Mouse (Mus musculus) telencephalon, adult 2 months (tissue): Measurements from ENCODE around the gene Fdxacb1.

Experiments
- DNase-seq: peaks from one replicate; pipeline ENCODE4 v3.0.0-alpha.2; 2011; ENCODE audit warnings: low read depth, low spot score

Gene Fdxacb1

DNA sequence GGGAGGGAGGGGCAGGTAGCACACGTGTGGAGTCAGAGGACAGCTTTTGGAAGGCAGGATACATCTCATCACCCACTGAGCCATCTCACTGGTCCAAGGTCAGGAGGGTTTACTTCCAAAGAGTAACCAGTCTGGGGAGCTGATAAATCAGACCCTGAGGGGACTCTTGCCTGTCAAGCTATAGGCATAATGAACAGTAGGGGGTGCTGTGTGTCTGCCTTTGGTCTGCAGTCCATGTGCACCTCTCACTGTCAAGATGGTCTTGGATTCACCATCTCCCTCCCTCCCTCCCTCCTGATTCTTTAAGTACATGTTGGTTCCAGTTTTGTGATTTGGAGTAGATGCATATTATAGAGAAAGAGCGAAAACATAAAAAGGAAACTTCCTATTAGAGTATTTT lies 32.9 kb downstream of the Fdxacb1 start:
- DNase-seq: peak; percentile 10

DNA sequence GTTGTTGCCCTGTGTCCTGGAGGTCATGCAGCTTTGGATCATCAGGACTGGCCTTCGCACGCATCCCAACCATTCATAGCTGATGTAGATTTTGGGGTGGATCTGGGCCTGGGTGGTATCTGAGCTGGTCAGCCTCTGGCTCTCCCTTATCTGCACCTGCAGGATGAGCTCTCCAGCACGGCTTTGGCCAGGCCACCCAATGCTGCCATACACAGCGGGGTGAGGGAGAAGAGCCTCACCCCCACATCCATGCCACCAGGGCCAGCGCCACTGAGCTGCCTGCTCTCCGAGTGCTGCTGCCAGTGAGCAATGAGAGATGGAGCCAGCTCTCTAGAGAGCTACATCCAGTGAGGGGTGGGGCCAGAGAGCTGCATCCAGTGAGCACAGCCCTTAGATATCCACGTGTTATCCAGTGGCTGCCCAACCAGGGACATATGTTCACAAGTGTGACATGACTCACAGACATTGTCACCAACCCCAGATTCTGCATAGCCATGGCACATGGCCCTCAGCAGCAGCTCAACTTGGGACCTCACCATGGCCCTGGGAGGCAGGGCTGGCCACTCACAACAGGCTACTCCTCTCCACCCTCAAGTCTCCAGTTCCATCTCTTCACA lies 35.1 kb downstream of the Fdxacb1 start:
- no peak for DNase-seq

DNA sequence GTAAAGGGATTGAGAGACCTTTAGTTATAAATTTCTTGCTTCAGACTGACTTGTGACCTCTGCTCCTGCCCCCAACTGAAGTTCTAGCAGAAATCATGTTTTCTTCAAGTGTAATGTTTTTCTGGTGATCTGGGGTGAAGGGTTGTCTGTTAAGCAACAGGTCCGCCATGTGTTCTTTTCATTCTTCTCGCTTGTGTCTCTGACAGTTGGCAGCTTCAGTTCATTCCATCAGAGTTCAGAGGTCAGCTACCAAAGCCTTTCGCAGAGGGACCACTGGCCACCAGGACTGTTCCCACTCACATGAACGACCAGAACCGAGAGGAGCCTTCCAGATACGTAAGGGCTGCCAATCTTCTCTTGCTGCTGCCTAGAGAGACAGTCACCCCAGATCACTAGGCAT lies 40.4 kb downstream of the Fdxacb1 start:
- no peak for DNase-seq

DNA sequence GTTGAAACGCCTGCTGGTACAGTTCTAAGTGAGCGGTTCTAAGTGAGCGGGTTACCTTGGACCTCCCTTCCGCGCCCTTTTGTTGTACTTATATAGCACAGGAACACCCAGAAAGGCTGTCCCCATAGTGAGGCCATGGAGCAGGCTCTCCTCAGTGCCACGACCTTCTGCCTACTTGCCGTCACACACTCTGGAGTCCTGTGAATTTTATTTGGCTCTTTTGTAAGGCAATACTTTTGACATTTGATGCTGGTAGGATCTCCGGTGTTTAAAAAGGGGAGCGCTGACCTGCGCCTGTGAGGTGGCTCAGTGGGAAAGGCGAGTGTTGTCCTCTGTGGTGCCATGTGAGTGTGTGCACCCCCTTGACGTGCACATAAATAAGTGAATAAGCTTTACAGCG lies 41.1 kb downstream of the Fdxacb1 start:
- DNase-seq: no peak

DNA sequence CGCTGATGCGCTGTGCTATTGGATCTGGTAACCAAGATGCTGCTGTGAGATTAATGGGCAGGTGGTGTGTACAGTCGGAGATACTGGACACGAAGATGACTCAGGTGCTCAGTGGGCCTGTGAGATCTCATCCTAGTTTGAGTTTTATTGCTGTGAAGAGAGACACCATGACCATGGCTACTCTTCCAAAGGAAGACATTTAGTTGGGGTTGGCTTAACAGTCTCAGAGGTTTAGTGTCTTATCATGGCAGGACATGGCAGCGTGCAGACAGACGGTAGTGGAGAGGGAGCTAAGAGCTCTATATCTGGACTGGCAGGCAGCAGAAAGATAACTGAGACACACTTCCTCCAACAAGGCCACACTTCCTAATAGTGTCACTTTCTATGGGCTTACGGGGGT lies 43.2 kb downstream of the Fdxacb1 start:
- DNase-seq: no peak

DNA sequence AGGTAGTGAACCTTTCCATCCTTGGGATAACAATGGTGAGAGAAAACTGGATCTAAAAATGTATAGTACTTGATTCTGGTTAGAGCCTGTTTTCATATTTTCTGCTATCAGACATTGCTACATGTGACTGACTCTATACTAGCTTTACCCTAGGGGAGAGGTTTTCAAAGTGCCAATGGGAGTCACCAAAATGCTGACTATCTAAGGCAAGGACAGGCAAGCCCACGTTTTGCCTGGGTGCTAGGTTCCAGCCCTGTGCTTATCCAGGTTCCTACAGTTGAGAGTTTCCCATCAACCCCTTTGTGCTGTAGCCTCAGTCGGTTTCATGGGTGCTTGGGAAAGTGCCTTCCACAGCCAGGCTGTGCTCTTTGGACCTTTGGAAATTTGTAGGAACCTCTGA lies 43.7 kb downstream of the Fdxacb1 start:
- DNase-seq: no peak

DNA sequence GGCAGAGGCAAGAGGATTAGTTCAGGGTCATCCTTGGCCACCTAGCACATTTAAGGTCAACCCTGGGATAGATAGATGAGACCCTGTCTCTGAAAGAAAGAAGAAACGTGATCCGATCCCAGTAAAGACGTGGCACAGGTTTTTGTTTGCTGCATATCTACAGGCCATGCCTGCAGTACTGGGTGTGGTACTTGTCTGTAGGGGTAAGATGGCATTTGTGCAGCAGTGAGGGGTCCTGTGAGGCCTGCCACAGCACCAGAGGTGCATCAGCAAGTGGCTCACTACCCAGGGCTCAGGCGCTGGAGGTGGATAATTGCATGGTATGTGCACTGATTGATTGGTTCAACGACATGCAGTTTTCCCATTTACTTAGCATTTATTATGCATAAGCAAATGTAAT lies 45.8 kb downstream of the Fdxacb1 start:
- no peak for DNase-seq

DNA sequence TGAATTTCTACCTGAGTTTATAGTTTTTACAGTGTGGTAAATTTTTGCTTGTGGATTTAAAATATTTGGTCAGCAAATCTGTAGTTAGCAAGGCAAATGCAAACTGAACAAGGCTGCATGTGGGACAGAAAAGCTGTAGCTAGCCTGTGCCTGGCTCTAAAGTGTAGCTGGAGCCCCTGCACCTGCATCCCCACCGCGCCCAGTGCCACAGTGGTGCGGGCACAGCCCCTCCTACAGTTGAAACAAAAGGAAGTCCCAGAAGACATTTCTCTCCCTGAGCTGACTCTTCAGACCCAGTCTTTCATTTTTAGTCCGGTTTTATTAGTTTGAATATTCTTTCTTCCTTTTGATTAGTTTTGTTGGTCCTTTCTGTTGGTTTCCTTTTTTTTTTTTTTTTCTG lies 47.6 kb downstream of the Fdxacb1 start:
- no peak for DNase-seq

DNA sequence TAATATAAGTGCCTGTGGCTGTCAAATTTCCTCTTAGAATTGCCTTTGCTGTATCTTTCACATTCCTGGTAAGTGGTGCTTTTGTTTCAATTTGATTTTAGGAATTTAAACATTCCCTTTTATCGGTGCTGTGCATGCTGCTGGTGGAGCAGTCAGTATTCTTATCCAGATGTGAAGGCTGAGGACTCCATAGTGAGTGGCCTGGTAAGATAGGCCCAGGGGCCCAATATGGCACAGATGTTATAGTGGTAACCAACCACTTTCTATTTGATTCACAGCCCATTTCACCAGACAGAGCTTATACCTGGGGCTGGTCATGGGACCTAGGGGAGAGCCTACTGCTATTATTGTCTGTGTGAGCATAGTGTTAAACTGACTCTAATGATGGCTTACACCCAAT lies 48.5 kb downstream of the Fdxacb1 start:
- no peak for DNase-seq

DNA sequence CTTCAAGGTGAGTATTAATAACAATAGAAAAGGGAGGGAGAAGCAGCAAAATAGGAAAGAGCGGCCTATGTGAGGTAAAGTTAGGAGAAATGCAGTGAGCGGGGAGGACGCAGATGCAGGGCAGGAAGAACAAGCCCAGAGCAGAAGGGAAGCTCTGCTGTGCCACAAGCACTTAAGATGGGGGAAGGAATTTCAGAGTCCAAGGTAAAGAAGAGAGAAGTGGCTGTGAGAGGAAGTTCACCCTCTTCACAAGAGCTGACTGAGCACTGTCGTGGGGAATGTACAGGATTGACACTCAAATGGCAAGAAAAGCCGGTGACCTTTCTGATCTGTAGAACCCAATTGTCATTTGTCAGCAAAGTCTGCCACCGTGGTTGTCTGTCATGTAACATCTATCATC lies 50.0 kb downstream of the Fdxacb1 start:
- no peak for DNase-seq

DNA sequence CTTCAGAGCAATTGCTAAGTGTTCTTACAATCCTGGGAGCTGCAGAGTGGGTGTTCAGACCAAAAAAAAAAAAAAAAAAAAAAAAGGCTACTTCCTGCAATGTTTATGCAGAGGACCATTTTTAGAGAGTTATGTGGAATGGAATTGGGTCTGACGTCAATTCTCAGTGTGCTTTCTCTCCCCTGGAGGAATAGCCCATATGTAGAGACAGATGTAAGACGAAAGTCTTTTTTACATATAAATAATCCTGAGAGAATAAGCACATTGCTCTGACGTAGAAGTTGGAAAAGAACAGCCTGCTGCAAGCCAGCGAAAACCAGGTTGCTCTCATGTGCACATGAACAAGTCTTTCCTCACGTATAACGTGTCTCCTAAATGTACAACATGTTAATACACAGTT lies 51.7 kb downstream of the Fdxacb1 start:
- peak; percentile 90 for DNase-seq

DNA sequence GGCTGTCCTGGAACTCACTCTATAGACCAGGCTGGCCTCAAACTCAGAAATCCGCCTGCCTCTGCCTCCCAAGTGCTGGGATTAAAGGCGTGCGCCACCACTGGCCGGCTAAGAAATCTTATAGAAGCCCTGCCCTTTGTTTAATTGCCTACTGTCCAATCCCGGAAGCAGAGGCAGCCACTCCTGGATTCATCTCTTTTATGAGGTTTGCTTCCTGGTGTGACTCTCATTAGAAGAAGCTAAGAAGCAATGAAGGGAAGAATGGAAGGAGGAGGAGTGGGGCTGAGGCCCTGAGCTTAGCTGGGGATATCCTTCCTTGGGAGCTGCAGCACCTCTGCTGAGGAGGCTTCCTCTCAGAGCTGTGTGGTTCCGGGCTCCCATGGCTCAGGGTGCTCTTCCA lies 53.6 kb downstream of the Fdxacb1 start:
- DNase-seq: no peak

DNA sequence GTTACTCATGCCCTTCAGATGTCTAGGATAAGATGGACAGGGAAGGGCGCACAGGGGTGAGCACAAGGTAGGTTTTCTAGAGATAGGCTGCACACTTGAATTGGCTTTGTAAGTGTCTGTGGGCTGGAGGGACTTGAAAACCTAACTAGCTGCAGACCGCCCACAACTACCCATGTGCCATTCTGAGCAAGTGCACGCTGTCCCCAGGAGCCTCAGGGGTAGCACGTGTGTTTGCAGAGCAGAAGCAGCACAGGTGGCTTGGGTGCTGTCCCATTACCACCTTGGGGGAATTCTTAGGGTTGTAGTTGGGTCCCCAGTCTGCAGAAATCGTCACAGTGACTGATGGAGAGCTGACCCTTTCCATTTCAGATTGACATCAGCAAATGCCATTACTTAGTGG lies 54.2 kb downstream of the Fdxacb1 start:
- no peak for DNase-seq
